Mouse (Mus musculus) urinary bladder, postnatal 36 days (tissue): ENCODE measurements at regions not wholly inside any gene's neighbourhood (a gene's known extent, or its start where the extent isn't known, plus 50 kb on each side); places are given as distances from the start of the nearest gene placed in this dataset.
A peak's percentile ranks its signal among the peaks of the same experiment; 100 is the strongest.

Experiments
- DNase-seq, 2 experiments: peaks; one replicate each; pipeline ENCODE4 v3.0.0; 2022; ENCODE audit warnings: low spot score in 2 of 2, mixed read lengths in 1 of 2

DNA sequence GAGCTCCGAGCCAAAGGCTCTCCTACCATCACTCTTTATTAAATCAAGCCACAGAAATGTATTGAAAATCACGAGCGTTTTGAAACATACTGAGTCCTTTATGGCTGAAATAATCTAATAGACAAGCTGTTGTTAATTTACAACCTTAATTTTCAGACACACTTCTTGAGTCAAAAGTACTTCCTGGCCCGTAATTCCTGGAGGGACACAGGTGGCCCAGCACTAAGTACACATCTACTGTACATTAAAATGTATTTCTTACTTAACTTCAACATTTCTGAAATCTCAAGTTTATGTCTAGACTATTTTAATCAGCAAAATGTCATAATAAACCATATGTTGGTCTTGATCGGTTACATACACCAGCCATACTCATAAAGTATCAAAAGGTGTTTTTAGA lies 2163.3 kb upstream of the Gm7489 start:
- no peak for DNase-seq

DNA sequence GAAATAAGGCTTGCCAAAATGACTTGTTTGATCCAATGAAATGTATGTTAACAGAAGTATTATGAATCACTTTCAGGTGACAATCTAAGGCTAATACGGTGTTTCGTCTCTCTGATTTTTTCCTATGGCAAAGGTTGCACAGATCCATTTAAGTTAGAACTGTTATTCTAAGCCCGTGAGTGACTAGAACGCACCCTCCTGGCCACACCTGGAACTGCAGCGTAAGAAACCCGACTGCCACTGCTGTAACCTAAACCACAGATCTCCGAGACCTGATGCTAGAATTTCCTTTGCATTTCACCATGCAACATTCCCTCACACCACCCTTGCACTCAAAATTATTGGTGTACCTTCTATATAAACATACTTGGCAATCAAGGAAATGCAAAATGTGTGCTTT lies 2160.6 kb upstream of the Gm7489 start:
- no peak for DNase-seq

DNA sequence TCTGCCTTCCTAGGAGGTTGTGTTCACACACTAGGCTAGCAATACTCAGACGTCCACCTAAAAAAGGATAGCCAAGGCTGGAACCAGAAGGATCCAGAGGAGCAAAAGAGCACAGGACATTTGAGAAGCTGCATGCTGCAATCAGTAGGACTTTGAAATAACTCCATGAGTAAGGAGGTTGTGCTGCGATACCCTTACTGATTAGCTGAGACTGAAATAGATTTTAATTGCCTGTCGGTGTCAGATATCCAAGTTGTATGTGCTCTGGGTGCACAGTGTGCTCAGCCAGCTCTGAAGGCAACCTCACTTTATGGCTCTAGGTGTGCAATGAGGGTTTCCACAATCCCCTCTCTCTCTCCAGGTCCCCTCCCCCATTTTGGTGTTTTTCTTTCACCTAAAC lies 2159.2 kb upstream of the Gm7489 start:
- DNase-seq: no peak

DNA sequence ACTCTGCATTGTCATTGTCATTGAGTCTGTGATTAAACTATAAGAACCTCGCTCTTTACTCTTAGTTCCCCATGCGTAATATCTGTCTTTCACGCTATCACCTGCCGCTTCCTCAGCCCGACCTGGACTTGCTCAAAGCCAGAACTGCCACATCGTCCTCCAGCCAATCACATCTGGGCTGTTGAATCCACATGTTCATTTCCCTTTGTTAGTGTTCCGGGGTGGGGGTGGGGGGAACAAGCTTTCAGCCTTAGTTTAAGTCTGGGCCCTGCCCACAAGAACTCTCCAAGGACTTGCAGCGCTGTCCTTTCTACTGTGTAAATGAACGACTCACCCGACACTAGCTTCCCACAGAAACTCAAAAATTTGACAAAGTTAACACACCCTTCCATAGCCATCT lies 2154.6 kb upstream of the Gm7489 start:
- no peak for DNase-seq

DNA sequence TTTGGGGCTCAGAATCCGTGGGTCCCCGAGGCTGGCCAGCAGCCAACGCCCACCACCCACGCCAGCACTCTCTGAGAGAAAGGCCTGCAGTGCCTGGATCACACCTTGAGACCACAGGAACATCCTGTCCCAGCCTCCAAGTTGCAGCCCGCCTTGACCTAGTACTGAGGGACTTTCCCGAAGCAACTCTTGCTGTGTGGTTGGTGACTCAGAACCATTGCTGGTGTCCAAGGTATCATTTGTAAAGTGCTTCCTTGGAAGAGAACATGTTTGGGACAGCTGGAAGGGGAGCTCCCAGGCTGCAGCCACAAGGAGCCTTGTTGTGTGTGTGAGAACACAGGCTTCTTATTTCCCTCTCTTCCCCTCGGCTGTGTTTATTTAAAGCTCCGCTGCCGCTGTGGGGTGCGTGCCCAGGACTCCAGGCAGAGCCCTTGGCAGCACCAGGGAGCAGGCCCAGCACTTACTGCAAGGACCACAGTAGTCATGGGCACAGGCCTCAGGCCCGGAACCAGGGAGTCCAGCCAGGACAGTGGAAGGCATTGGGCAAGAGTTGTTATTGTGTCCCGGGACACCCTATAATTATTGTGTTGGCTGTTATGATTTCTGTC lies 2153.8 kb upstream of the Gm7489 start:
- peak in 1 of 2 experiments; percentile 33 for DNase-seq

DNA sequence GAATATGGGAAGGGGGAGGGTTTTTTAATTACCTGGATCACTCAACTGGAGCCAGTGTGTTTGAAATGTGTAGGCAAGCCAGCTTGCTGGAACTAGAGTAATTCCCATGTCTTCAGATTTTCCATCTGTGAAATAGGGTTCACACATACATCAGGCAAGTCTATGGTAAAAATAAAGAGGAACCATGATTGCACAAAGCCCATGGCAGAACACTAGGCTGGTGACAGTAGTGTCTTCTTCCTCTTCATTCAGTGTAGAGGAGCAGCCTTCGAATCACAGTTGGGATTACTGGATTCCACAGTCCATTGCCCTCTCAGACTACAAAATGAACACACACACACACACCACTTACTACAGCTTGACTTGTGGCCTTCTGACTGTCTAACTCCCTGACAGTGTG lies 2150.5 kb upstream of the Gm7489 start:
- no peak for DNase-seq
